In genomic region chr12:35495195-35495594, GRCm38 (mm10) we compare ENCODE assay signal across 14 mouse cellular contexts. TPM values are rescaled to one million over a fixed set of nuclear protein-coding genes. Genes with fewer than 3 reads are reported as not detected.
DNase-seq lines count a peak whose midpoint lies in the region; ATAC-seq and TF ChIP-seq lines count a peak whose summit lies in the region.
"Had no signal": no experiment of that assay in that cellular context is flagged by ENCODE, and none has a peak within 500 bp of the region (broad histone marks: within the 10 kb centered on the region; RNA-seq: fewer than 3 reads in every experiment).

No protein-coding gene starts in this region.

- ATAC-seq in lung, embryonic 14.5 days (ENCODE audit: insufficient read depth) = peak; percentile 38; the same call in 1 of the 2 replicates
- peak; percentile 42; the same call in 1 of the 2 replicates for ATAC-seq in stomach, embryonic 14.5 days (ENCODE audit: insufficient number of reproducible peaks, insufficient read depth, low FRiP score, low read depth)
- ATAC-seq: inflammation-experienced regulatory T-cells, adult 6 months; liver, embryonic 12.5 days had no signal

- 31% methylated on average over 4 of the region's 4 CpGs for WGBS in heart, adult 2 months
- WGBS in lung, embryonic 14.5 days = 47% methylated on average over 4 of the region's 4 CpGs
- 55% methylated on average over 4 of the region's 4 CpGs for WGBS in stomach, embryonic 14.5 days

- no peak overlapping the region for H3K27ac ChIP-seq in heart, adult 2 months
- no peak overlapping the region for H3K27ac ChIP-seq in lung, embryonic 14.5 days (ENCODE audit: low read depth)
- peak overlapping the region; percentile 48; the same call in 1 of the 2 replicates for H3K27ac ChIP-seq in stomach, embryonic 14.5 days (ENCODE audit: low read length)
- H3K27ac ChIP-seq: liver, embryonic 12.5 days; neural tube, embryonic 15.5 days had no signal

- H3K9ac ChIP-seq in heart, adult 2 months (ENCODE audit: low read depth, low read length) = no peak overlapping the region
- H3K9ac ChIP-seq in lung, embryonic 14.5 days = no peak overlapping the region
- no peak overlapping the region for H3K9ac ChIP-seq in stomach, embryonic 14.5 days (replicated peaks; ENCODE audit: low read depth, low read length)
- H3K9ac ChIP-seq: liver, embryonic 12.5 days; neural tube, embryonic 15.5 days had no signal

- no peak for TF ChIP-seq POLR2A in heart, adult 2 months (IDR thresholded peaks at IDR 0.05; ENCODE audit: insufficient read depth, low read depth, low read length)

- no peak overlapping the region for H3K4me2 ChIP-seq in lung, embryonic 14.5 days
- H3K4me2 ChIP-seq in stomach, embryonic 14.5 days (replicated peaks; ENCODE audit: low read depth, low read length) = no peak overlapping the region
- H3K4me2 ChIP-seq: liver, embryonic 12.5 days; neural tube, embryonic 15.5 days had no signal

- intact Hi-C loops in heart, adult 2 months (cut with DNase I) = loop anchor here (5.0 kb wide), 1 partner anchor 33 kb away; no protein-coding TSS in a partner anchor
- intact Hi-C loops in heart, postnatal 25 days (cut with DNase I) = no loop called here
- intact Hi-C loops in heart, postnatal 10 days (cut with DNase I) = no loop called here

- no peaks in the 10 kb centered on the region for H3K27me3 ChIP-seq in heart, adult 2 months (ENCODE audit: control insufficient read depth, insufficient read depth, low read length)
- H3K27me3 ChIP-seq in lung, embryonic 14.5 days (ENCODE audit: insufficient read depth, low read length) = no peaks in the 10 kb centered on the region
- H3K27me3 ChIP-seq in stomach, embryonic 14.5 days (ENCODE audit: control insufficient read depth, insufficient read depth, low read length) = no peaks in the 10 kb centered on the region
- H3K27me3 ChIP-seq: liver, embryonic 12.5 days; neural tube, embryonic 15.5 days had no signal

- no peaks in the 10 kb centered on the region for H3K36me3 ChIP-seq in heart, adult 2 months (ENCODE audit: control insufficient read depth, insufficient read depth, low read length)
- H3K36me3 ChIP-seq in lung, embryonic 14.5 days (ENCODE audit: insufficient read depth) = 0 out of 2 replicates have a peak, but pooled peaks cover 5% of the 10 kb centered on the region
- H3K36me3 ChIP-seq in stomach, embryonic 14.5 days (ENCODE audit: control insufficient read depth, insufficient read depth, low read length) = no peaks in the 10 kb centered on the region
- H3K36me3 ChIP-seq: liver, embryonic 12.5 days; neural tube, embryonic 15.5 days had no signal

- H3K79me2 ChIP-seq in heart, adult 2 months (replicated peaks; ENCODE audit: control insufficient read depth, insufficient read depth, low read length) = no peaks in the 10 kb centered on the region

- H3K9me3 ChIP-seq in lung, embryonic 14.5 days (ENCODE audit: low read depth, low read length) = no peaks in the 10 kb centered on the region
- H3K9me3 ChIP-seq in stomach, embryonic 14.5 days (ENCODE audit: control insufficient read depth, low read depth, low read length) = no peaks in the 10 kb centered on the region
- H3K9me3 ChIP-seq: liver, embryonic 12.5 days; neural tube, embryonic 15.5 days had no signal

- peaks cover 1% of the 10 kb centered on the region for H3K4me1 ChIP-seq in heart, adult 2 months (ENCODE audit: control insufficient read depth, insufficient read depth, low read length)
- no peaks in the 10 kb centered on the region for H3K4me1 ChIP-seq in lung, embryonic 14.5 days (ENCODE audit: insufficient read depth)
- no peaks in the 10 kb centered on the region for H3K4me1 ChIP-seq in stomach, embryonic 14.5 days (ENCODE audit: control insufficient read depth, insufficient read depth, low read length)
- H3K4me1 ChIP-seq: liver, embryonic 12.5 days; neural tube, embryonic 15.5 days had no signal

- H3K4me3 ChIP-seq in heart, adult 2 months = no peak overlapping the region
- H3K4me3 ChIP-seq in lung, embryonic 14.5 days (ENCODE audit: low read depth, low read length) = no peak overlapping the region
- no peak overlapping the region for H3K4me3 ChIP-seq in stomach, embryonic 14.5 days (ENCODE audit: low read depth, low read length)
- H3K4me3 ChIP-seq: liver, embryonic 12.5 days; neural tube, embryonic 15.5 days had no signal

- DNase-seq in heart, adult 2 months = peak; percentile 17 to 31
- no peak for DNase-seq in heart, postnatal 25 days (ENCODE audit: low spot score)
- DNase-seq in lung, embryonic 14.5 days = peak; percentile 52
- DNase-seq in lung, postnatal 36 days = no peak
- DNase-seq in heart, postnatal 10 days = peak; percentile 42 to 48
- DNase-seq in c-Kit-positive CD71-positive TER-119-positive erythroid progenitor cells, embryonic 14.5 days (ENCODE audit: low spot score) = no peak
- DNase-seq in urinary bladder, postnatal 14 days (ENCODE audit: low spot score) = no peak
- DNase-seq: cerebellum, adult 18-20 months; thymus, postnatal 25 days had no signal

- 0 out of 2 replicates have a peak, but pooled peaks have one; percentile 43 for TF ChIP-seq EP300 in heart, adult 2 months (IDR thresholded peaks at IDR 0.05; ENCODE audit: insufficient read depth, low read depth, low read length)

- TF ChIP-seq CTCF in heart, adult 2 months (IDR thresholded peaks at IDR 0.05) = peak; percentile 22; the same call in 1 of the 2 replicates
- TF ChIP-seq CTCF in lung, embryonic 14.5 days (IDR thresholded peaks at IDR 0.05; ENCODE audit: low read depth) = no peak

RNA-seq across cellular contexts. Expression of gene Ahr, which starts 39.6 kb away (rescaled TPM):
- 1 to 10 TPM; 2.8 to 5.6 TPM for total RNA-seq in heart, adult 2 months (2021)
- 2.6 and 4.3 TPM in 2 replicates for polyA plus RNA-seq in heart, adult 2 months (2012; rRNA removed)
- 1 to 10 TPM; 5.3 to 6.2 TPM for total RNA-seq in heart, postnatal 25 days (2021)
- polyA plus RNA-seq in lung, embryonic 14.5 days (2014; fragmentation: Nextera tagmentation; extraction: Ambion mirVana) = 21.5 and 24.1 TPM in 2 replicates
- 1 to 10 TPM; 6.0 to 7.1 TPM for total RNA-seq in heart, postnatal 10 days (2021)
- polyA plus RNA-seq in stomach, embryonic 14.5 days (2014; fragmentation: Nextera tagmentation; extraction: Ambion mirVana) = 22.0 and 22.4 TPM in 2 replicates
- total RNA-seq: MEL had no signal

Comparison
In these comparisons a context has a peak if more than half of its experiments do, and no peak if none do; other contexts are left out.
1. DNase-seq: peak in heart, adult 2 months (2 of 2), lung, embryonic 14.5 days (single experiment) and heart, postnatal 10 days (2 of 2); none in heart, postnatal 25 days (single experiment), lung, postnatal 36 days (single experiment), c-Kit-positive CD71-positive TER-119-positive erythroid progenitor cells, embryonic 14.5 days (single experiment) and urinary bladder, postnatal 14 days (single experiment).